Mouse (Mus musculus): Measurements from ENCODE around the gene Nudc. TPM values are rescaled to one million over a fixed set of nuclear protein-coding genes. Genes with fewer than 3 reads are reported as not detected.

Gene Nudc
- total RNA-seq (2014; fragmentation: Nextera tagmentation): 250 and 258 TPM in 2 replicates
- total RNA-seq (2017): 271 and 301 TPM in 2 replicates

DNA sequence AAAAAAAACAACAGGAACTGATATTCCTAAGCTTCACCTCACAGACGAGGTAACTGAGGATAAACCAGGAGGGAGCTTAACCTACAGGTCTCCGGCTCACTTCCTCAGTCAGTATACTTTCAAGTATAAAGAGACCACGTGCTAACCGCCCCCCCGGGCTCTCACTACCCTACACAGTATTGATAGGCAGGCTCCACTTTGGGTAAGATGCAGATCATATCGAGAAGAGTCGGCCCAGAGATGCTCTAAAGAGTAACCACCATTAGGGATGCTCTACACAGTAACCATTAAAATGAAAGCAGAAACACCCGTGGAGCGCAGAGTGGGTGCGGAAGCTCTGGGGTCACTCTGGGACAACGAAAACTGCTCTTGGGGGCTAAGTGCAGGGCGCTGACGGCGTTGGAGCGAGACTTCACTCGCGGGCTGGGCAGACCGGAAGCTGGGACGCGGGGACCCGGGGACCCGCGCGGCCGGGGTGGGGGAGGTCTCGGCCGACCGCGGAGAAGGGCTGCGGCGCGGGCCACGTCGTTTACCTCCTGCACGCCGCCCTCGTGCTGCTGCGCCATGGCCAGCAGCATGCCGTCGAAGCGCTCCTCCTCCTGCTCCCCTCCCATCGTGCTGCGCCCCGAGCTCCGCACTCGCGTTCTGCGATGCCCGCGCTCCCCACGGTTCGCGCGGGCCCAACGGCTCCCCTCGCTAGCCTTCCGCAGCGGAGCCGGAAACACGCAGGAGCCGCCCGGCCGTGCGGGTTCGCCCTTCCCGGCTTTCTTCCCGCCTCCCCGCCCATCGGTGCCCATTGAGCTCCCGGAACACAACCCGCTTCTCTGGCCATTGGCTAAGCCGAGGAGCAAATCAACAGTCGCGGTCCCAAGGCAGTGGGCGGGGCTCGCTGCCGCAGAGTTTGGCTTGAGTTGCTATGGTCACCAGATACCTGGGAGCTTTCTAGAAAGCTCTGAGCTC, at the start of gene Nudc:
Gene Nudc (minus strand): TSS at position 725 of the 960 bp plus-strand sequence.
- peak; percentile 99 for ATAC-seq (replicated peaks; ENCODE audit: low FRiP score, low TSS enrichment, poor library complexity, severe bottlenecking)

- no peak for ATAC-seq (replicated peaks; ENCODE audit: low FRiP score, low TSS enrichment, poor library complexity, severe bottlenecking)
These were observed 49.7 kb upstream of the Nudc start for GRCm38 (mm10) chr4:133595538-133595937.

DNA sequence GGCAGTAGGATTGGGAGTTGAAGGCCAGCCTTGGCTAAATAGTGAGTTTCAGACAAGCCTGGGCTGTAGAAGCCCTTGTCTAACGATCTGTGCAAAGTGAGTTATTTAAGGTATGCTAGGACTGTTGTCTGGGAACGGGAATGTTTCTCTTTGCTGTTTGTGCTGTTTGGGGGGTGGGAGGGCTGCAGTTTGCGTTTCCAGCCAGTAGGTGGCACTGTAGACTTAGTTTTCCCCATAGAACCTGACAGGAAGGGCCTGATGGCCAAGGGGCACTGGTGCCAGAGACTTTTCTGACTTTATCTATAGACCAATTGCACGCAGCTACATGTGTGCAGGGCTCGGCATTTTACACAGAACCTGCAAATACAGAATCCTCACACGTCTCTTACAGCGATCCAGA, 46.8 kb upstream of the Nudc start:
- ATAC-seq (replicated peaks; ENCODE audit: low FRiP score, low TSS enrichment, poor library complexity, severe bottlenecking): peak; percentile 59

DNA sequence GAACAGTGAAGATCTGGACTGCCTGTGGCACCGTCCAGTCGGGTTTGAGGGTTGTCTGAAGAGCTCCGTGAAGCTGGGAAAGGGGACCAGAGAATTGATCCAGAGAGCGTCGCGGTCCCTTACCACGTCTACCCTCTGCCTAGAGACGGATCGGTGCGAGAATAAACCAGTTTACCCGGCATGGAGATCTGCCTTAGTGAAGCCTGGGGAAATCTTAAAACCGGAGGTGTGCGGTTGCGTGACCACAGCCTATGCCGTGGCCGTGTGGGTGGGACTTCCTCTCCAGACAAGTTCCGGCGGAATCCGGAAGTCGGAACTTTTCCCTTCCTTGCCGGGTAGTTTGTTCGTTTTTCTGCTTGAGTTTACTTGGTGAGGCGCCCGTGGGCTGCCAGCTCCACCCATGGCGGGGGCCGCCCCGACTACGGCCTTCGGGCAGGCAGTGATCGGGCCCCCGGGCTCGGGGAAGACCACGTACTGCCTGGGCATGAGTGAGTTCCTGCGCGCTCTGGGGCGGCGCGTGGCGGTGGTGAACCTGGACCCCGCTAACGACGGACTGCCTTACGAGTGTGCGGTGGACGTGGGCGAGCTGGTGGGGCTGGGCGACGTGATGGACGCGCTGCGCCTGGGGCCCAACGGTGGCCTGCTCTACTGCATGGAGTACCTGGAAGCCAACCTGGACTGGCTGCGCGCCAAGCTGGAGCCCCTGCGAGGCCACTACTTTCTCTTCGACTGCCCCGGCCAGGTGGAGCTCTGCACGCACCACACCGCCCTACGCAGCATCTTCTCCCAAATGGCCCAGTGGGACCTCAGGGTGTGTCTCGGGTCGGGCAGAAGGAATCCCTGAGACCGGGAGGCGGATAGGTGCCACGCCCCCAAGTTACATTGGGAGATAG, 38.5 kb upstream of the Nudc start, which contains the start of gene Gpn2:
Gene Gpn2 (plus strand): TSS at position 304 of the 893 bp plus-strand sequence.
- peak; percentile 87 for ATAC-seq (replicated peaks; ENCODE audit: low FRiP score, low TSS enrichment, poor library complexity, severe bottlenecking)

GRCm38 (mm10) chr4:133583690-133584058, 37.9 kb upstream of the Nudc start:
- peak; percentile 7 for ATAC-seq (replicated peaks; ENCODE audit: low FRiP score, low TSS enrichment, poor library complexity, severe bottlenecking)

GRCm38 (mm10) chr4:133577983-133578382, 32.2 kb upstream of the Nudc start:
- ATAC-seq (replicated peaks; ENCODE audit: low FRiP score, low TSS enrichment, poor library complexity, severe bottlenecking): no peak

DNA sequence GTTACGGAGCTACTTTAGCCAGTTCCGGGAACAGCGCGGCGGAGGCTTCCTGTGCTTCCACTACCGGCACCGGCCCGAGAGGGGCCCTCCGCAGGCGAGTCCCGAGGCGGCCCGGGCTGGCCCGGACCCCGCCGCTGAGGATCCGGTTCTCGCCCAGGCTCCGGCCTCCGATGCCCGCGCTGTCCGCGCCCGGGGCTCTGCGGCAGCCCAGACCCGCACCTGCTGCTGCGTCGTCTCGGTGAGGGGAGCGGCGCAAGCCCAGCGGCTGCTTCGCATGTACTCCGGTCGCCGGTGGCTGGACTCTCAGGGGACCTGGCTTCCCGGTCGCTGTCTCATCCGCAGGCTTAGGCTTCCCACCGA, 29.0 kb upstream of the Nudc start:
- no peak; the same call in 1 of the 2 replicates for ATAC-seq (replicated peaks; ENCODE audit: low FRiP score, low TSS enrichment, poor library complexity, severe bottlenecking)

DNA sequence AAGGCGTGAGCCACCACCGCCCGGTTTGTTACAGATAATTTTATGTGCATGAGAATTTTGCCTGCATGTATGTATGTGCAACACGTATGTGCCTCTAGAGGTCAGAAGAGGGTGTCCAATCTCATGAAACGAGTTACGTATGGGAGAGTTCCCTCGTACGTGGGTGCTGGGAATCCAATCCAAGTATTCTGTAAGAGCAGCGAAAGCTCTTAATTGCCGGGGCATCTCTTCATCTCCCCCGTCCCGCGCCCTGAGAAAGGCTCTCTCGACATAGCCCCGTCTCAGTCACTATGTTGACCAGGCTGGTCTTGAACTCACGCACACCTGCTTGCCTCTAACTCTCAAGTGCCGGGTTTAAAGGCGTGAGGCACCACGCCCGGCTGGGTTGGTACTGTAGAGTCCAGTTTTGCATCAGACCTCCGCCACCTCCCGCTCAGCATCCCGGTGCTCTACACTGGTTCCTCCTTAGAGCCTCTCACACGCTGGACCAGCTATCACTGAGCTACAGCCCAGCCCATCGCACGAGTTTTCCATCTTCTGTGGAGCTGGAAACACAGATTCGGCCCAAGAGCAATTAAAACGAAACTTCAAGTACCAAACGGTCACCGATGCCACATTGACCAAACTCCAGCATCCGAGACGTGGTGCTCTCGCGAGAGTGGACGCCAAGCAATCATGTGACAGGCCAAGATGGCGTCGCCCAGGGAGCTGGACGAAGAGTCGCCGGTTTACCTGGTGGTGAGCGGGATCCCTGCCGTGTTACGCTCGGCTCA, 28.5 kb upstream of the Nudc start, which contains the start of gene Gpatch3:
Gene Gpatch3 (plus strand): TSS at position 676 of the 773 bp plus-strand sequence.
- peak; percentile 90 for ATAC-seq (replicated peaks; ENCODE audit: low FRiP score, low TSS enrichment, poor library complexity, severe bottlenecking)

DNA sequence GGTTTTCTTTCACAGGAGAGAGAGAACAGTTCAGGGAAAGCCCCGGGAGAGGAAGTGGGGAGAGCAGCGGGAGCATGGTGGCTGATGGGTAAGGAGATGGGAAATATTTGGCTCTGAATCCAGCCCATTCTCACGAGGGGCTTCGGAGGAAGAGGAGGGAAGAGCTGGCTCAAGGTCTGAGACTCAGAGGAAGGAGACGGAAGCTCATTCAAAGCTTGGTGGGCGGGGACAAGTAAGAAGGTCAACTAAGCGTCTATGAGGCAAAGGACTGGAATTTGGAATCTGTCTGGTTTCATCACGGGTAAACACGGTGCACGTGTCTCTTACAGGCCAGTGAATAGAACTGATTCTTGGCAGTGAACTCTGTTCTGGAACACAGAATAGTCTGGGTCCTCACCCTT, 24.3 kb upstream of the Nudc start:
- no peak for ATAC-seq (replicated peaks; ENCODE audit: low FRiP score, low TSS enrichment, poor library complexity, severe bottlenecking)

- ATAC-seq (replicated peaks; ENCODE audit: low FRiP score, low TSS enrichment, poor library complexity, severe bottlenecking): no peak
These were observed 23.7 kb upstream of the Nudc start for GRCm38 (mm10) chr4:133569291-133570065.

DNA sequence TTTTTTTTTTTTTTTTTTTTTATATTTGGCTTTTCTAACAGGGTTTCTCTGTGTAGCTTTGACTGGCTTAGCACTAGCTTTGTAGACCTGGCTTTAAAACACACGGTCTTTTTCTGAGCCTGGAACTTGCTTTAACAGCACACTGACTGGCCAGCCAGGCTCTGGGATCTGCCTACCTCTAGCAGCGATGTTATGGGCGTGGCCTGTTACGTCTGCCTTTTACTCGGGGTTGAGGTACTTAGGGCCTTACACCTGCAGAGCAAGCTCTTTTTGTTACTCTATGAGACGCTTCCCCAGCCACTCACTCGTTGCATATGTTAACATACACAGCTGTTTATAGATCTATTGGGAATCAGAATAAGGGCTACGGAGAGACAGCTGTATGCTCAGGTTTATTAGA, 21.5 kb upstream of the Nudc start:
- no peak for ATAC-seq (replicated peaks; ENCODE audit: low FRiP score, low TSS enrichment, poor library complexity, severe bottlenecking)

- peak; percentile 53 for ATAC-seq (replicated peaks; ENCODE audit: low FRiP score, low TSS enrichment, poor library complexity, severe bottlenecking)
These were observed 17.4 kb upstream of the Nudc start for GRCm38 (mm10) chr4:133563123-133563571.

DNA sequence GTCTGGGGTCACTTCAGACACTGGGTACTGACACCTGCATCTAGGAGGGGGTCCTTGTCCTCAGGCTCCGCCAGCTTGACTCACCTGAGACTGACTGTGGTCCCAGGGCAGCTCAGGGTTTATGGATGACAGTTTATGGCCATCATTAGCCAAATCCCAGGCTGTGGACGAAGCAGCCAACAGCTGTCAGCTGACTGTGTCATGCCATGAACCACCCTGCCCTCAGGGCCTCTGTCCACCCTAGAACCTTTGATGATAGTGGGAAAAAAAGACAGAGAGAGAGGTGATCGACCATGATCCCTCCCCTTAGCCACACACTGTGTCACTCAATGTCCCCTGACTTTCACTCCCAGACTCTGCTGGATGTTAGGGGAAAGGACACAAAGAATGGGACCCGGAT, 15.8 kb upstream of the Nudc start:
- ATAC-seq (replicated peaks; ENCODE audit: low FRiP score, low TSS enrichment, poor library complexity, severe bottlenecking): no peak

- no peak for ATAC-seq (replicated peaks; ENCODE audit: low FRiP score, low TSS enrichment, poor library complexity, severe bottlenecking)
These were observed 14.1 kb upstream of the Nudc start for GRCm38 (mm10) chr4:133559846-133560245.

DNA sequence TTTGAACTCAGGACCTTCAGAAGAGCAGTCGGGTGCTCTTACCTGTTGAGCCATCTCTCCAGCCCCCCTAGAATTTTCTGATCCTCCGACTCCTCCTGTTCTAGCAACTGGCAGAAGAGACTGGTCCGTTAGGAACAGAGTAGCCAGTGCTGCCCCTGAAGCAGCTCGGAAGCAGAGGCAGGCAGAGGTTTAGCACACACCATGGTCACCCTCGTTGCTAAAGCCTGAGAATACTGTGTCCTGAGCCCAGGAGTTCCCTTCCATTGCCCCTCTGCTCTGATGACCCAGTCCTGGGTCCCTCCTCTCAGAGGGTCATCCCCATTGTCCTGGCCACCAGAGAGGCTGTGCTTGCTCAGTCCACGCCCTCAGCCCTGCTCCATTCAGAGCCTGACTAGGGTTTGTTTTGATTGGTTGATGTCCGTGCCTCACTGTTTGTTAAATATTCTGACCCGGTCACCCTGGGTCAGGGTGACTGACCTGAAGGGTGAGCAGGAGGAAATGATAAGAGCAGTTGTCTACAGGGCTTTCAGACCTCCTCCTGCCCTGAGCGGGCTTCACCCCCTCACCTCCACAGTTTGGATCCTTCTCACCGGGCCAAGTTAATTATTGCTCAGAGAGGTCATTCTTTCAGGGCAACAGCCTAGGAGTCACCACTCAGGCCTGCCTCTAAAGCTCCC, 11.4 kb upstream of the Nudc start:
- ATAC-seq (replicated peaks; ENCODE audit: low FRiP score, low TSS enrichment, poor library complexity, severe bottlenecking): no peak

GRCm38 (mm10) chr4:133553448-133554330, 7.9 kb upstream of the Nudc start:
- ATAC-seq (replicated peaks; ENCODE audit: low FRiP score, low TSS enrichment, poor library complexity, severe bottlenecking): no peak

All from megakaryocyte-erythroid progenitor cell, adult 5-6 weeks (primary cell).